Mouse (Mus musculus): ENCODE measurements around the gene Grid2.
"Not testable (repeated sequence)": the region's sequence is repeated elsewhere in the genome, so short reads cannot be mapped to it uniquely, and the experiment has no call there.

Grid2 gene

GRCm38 (mm10) chr6:63255826-63256555, at the start of gene Grid2:
Gene Grid2, plus strand, starts transcription at chr6:63255876.
- DNase-seq (ENCODE audit: low read depth, low spot score) = no peak

GRCm38 (mm10) chr6:63250738-63251137, 4.9 kb upstream of the Grid2 start:
- no peak for DNase-seq (ENCODE audit: low read depth, low spot score)

GRCm38 (mm10) chr6:63256556-63257405, 1.1 kb downstream of the Grid2 start:
- DNase-seq (ENCODE audit: low read depth, low spot score) = no peak

GRCm38 (mm10) chr6:63257406-63257845, 1.8 kb downstream of the Grid2 start:
- no peak for DNase-seq (ENCODE audit: low read depth, low spot score)

DNA sequence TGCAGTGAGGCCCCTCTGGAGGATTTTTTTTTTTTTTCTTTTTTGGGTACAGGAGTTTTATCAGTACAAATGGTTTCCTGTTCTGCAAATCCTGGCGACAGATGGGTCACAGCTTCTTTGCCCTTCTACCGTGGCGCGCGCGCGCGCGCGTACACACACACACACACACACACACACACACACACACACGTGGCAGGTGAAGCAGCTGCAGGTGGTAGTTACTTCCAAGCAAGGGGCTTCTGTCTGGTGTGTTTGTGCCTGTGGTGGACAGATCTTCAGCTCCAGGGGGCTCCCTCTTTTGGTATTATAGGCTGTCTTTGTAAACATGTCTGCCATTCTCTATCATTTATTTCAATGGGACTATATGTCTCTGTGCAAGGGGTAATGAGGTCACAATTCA, 2.2 kb downstream of the Grid2 start:
- no peak for DNase-seq (ENCODE audit: low read depth, low spot score)

DNA sequence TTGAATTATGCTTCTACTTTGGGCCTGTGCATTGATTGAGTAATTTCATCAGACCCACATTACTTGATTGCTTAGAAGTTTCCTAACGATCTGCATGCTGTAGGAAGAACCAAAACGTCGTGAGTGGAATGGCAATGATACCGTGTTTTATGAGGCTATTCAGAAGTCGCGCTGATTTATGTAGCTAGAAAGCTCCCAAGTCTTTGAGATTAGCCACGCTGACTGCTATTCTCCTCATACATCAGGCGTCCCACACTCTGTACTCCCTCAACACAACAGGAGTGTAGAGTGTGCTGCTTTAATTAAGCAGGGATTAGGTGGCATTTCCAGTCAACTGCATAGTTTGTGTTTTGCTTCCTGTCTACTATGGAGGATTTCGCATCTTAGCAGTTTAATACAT, 4.1 kb downstream of the Grid2 start:
- DNase-seq (ENCODE audit: low read depth, low spot score) = no peak

DNA sequence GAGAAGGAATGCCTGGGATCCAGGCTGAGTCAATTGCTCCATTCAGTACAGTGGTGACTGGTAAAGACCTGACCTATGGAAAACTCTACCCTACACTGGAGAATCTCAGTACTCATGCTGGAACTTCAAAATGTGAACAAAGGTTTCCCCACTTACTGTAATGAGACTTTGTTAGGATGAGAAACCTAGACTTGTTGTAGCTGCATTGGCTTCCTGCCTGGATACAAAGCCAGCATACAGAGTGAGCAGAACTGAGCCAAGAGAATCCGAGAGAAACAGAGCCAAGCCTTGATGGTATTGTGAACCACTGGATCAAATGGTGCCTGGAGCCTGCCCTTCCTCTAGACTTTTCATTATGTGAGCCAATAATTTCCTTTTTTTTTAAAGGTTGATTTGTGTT, 28.7 kb downstream of the Grid2 start:
- no peak for DNase-seq (ENCODE audit: low read depth, low spot score)

DNA sequence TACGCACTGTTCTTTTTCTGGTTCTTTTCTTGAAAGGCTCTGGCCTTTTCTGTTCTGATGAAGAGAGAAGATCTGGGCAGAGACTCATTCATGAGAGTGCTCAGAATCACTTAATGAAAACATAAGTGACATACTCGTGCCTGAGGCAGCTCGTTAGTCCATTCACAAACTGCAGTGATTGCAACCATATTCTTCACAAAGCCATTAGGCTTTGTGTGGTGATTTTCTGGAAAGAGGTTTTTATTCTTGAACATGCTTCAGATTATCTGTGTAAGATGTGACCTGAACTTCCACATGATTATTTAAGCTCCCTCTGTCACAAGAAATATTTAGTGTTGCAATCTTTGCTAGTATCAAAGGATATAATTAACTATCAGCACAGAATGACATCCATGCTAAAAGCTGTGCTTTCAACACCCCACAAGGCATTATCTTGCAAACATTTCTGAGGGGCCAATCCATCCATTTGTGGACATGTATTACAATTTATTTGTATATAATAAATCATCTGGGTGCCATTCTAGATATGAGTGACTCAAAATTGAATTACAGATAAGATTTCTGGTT, 86.8 kb downstream of the Grid2 start:
- DNase-seq (ENCODE audit: low read depth, low spot score) = no peak

DNA sequence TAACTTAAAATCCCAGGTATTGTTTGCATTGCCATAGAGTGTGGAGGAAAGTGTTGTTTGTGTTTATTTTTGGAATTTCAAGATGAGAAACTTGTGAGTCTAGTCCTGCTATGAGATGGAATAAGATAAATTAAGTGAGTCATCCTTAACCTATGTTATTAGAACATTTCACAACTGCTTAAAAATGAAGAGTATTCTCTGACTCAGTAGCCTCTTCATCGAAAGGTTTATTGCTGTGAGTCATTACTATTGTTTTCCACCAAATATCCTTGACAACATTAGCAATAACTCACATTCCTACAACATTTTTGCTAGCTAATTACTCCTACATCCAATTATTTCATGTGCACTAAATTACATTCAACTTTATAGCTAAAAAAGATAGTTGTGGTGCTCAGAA, 91.3 kb downstream of the Grid2 start:
- DNase-seq (ENCODE audit: low read depth, low spot score) = no peak

DNA sequence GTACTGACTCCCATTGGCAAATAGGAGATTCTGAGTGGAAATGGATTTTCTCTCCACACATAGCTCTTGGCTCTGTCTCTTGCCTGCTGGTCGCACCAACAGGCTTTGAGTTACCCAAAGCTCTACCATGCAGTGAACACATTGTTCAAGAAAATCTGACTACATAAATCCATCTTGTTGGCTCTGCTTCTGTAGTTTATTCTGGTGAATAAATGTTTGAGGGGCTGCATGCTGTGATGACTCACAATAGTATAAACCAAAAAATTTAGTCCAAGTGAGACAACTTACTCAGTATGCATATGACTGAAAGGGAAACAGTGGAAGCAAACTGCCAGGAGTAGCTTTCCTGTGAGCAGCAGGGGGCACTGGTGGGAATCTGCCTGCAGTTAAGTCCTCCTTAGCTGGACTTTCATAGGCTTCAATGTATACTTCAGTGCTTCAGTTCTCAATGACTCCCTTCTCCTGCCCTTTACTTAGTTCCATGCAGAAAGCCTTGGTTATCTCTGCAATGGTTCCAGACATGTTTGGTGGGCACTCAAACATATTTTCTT, 125.5 kb downstream of the Grid2 start:
- no peak for DNase-seq (ENCODE audit: low read depth, low spot score)

DNA sequence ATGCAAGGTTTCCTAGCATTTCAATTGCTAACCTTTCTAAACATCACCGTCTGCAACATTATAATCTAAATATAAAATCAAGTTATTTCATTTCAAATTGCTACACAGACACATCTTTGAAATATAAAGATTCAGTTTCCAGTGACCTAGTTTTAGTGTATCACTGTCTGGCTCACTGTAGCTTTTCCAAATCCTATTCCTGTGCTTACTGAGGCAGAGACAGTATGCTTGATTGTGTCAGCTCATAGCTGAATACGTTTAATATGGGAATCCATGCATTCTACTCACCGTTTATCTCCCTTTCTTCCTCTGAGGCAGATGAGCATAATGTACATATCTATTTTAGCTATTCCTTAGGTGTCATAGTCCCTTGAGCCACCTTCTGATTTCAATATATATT, 146.0 kb downstream of the Grid2 start:
- no peak for DNase-seq (ENCODE audit: low read depth, low spot score)

DNA sequence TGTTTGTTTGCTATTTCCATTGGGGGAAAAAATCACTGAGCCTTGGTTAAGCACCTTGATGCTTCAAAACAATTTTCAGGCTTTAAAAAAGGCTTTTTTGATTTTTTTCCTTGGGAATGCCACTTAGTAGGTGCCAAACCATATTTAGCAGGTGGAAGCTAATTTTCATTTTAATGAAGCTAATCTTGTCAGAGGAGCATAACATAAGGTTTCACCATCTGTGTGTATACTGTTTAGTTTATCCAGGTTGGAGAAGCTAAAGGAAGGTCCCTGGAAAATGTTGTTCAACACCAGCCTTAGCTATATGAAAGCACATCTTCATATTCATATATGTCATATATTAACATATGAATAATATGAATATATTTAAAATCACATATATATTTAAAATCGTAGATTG, 161.9 kb downstream of the Grid2 start:
- no peak for DNase-seq (ENCODE audit: low read depth, low spot score)

GRCm38 (mm10) chr6:63432751-63433150, 177.1 kb downstream of the Grid2 start:
- no peak for DNase-seq (ENCODE audit: low read depth, low spot score)

GRCm38 (mm10) chr6:63448175-63448574, 192.5 kb downstream of the Grid2 start:
- DNase-seq (ENCODE audit: low read depth, low spot score) = no peak

GRCm38 (mm10) chr6:63482141-63482540, 226.5 kb downstream of the Grid2 start:
- DNase-seq (ENCODE audit: low read depth, low spot score) = no peak

DNA sequence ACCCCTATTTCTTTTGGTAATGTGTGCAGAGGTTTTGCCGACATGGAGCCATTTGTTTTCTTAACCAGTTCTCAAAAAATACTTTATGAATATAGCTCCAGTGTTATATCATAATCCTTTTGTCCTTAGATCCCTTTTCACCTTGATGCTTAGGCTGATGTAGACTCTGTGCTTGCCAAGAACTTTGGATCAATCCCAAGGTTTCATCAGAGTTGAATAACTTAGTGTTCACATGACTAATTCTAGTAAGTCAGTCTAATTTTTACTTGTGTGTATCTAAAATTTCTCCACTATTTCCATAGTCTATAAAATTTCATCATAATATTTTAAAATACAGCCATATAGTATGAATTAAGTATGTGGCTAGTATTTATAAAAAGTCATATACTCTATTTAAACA, 259.3 kb downstream of the Grid2 start:
- no peak for DNase-seq (ENCODE audit: low read depth, low spot score)

DNA sequence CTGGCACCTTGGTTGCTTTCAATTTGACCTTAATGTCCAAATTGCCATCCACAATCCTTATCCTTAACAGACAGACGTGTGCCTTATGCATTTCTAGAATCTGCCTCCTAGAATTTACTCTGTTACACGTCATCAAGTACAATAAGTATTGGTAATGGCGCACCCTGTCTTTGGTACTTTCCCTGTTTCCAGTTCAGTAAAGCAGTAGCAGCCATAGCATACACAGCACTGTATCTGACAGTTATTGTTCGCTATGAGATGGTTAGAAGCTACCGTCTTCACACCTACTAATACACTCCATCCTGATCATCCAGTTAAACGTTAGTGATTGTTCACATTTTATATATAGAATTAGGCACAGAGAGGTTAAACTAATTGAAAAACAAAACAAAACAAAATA, 260.3 kb downstream of the Grid2 start:
- DNase-seq (ENCODE audit: low read depth, low spot score) = no peak

GRCm38 (mm10) chr6:63531751-63532150, 276.1 kb downstream of the Grid2 start:
- DNase-seq (ENCODE audit: low read depth, low spot score) = no peak

DNA sequence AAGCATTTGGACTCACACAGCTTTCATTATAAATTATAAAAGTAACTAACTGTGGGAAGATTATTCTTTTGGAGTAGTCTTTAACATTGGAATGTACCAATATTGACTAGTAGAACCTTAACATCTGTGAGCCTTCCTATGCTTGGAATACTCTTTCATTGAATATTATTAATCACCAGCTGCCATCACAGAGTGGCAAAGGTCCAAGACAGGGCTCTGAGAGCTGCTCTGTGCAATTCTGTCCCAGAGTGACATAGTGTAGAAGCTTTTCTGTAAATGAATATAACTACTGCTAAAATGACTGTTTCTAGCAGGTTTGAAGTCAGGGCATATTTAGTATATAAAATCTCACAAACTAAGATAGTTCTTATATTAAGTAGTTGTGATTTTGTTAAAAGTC, 277.2 kb downstream of the Grid2 start:
- no peak for DNase-seq (ENCODE audit: low read depth, low spot score)

DNA sequence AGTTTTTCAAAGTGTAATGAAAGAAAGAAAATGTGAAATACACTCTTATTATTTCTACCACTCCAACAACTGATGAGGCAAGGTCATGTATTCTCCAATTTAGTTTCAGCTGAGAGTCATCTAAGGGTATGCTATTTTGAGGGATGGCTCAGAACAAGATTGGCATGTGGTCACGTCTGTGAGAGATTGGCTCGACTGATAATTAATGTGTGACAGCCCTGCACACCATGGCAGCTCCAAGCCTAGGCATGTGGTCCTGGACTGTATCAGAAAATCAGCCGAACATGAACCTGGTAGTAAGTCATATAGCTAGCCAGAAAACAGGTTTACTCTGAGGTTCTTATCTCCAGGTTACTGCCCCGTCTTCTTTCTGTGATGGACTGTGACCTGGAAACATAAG, 292.1 kb downstream of the Grid2 start:
- DNase-seq (ENCODE audit: low read depth, low spot score) = no peak

GRCm38 (mm10) chr6:63568741-63569140, 313.1 kb downstream of the Grid2 start:
- DNase-seq (ENCODE audit: low read depth, low spot score) = not testable (repeated sequence)

DNA sequence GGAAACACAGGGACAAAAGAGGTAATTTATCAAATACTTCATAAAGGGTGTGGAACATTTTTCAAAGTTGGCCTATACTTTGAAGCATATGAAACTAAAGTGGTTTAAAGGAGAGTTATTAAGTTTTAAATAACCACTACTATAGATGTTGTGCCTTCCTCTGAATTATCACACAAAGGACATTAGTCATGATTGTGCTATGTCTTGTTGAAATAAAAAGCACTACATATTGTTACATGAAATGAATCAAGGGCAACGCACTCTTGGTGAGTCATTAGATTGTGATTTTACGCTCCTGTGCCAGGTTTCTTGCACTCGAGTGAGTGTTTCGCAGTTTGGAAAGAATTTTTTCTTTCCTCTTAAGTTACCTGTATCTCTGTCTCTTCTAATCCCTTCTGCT, 335.0 kb downstream of the Grid2 start:
- DNase-seq (ENCODE audit: low read depth, low spot score) = no peak
